Mouse (Mus musculus): Measurements from ENCODE around the gene Anxa4. TPM values are rescaled to one million over a fixed set of nuclear protein-coding genes. Genes with fewer than 3 reads are reported as not detected.

Gene Anxa4
- total RNA-seq, 2 experiments from 2014 or later: 76.0 to 82.7 TPM

DNA sequence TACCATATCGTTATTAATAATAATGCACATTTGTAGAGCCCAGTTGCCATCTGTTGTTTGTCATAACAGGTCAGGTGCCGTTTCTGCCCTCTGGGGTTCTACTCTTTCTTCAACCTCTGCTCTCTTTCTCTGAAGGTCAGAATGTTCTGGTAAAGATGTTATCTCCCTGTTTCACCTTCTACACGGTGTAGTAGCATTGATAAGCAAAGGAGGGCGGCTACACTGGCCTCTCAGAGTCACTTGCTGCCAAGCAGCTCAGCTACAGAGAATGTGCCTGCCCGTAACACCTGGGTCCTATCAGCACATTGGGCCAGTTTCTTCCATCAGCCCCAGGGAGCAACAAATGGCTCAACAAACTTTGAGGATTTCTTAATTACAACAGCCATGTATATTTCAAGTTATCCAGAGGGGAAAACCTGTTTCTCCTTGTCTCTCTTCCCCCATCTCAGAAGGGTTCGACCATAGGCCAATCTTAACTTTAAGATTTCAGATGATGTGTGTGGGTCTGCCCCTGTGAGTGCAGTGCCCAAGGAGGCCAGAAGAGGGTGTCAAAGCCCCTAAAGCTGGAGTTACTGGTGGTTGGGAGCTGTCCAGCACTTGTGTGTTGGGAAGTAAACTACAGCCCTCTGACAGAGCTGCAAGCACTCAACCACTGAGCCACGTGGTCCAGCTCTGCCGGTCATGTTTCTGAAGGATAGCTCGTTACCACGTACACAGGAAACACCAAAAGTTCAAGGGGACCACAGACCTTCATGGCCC lies 39.1 kb downstream of the Anxa4 start:
- no peak for DNase-seq (ENCODE audit: low spot score in 2 of 2)

- DNase-seq (ENCODE audit: low spot score in 2 of 2): no peak
These were observed 40.4 kb downstream of the Anxa4 start for GRCm38 (mm10) chr6:86752843-86753485.

DNA sequence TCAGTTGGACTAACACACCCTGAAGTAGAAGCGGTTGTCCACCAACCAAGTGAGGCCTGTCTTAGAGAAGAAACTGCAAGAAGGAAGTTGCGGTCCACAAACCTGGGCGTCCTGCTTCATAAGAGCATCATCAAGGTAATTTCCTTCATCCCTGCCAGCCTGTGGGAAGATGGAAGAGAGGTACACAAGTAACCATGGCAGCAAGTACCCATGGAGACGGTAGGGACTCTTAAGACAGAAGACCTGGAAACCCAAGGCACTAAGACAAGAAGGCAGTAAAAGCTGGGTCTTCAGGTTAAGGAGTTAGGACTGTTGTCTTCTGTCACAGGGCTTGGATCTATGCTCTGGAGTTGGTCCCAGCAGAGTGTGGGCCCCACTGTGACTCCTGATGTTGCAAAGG lies 42.4 kb downstream of the Anxa4 start:
- no peak for DNase-seq (ENCODE audit: low spot score in 2 of 2)

DNA sequence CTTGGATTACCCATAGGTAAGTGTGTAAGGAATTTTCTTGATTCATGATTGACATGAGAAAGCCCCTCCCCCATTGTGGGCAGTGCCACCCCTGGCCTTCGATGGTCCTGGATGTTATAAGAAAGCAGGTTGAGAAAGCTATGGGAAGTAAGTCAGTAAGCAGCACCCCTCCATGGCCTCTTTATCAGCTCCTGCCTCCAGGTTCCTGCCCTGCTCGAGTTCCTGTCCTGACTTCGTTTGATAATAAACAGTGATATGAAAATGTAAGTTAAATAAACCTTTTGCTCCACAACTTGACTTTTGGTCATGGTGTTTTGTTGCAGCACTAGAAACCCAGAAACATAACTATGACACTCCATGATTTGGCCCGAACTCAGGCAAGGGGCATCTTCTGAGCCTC lies 43.6 kb downstream of the Anxa4 start:
- DNase-seq (ENCODE audit: low spot score in 2 of 2): no peak

- peak; percentile 40 to 47 for DNase-seq (ENCODE audit: low spot score in 2 of 2)
These were observed 46.2 kb downstream of the Anxa4 start for GRCm38 (mm10) chr6:86747171-86747570.

GRCm38 (mm10) chr6:86740652-86741051 lies 52.7 kb downstream of the Anxa4 start:
- DNase-seq (ENCODE audit: low spot score in 2 of 2): no peak

DNA sequence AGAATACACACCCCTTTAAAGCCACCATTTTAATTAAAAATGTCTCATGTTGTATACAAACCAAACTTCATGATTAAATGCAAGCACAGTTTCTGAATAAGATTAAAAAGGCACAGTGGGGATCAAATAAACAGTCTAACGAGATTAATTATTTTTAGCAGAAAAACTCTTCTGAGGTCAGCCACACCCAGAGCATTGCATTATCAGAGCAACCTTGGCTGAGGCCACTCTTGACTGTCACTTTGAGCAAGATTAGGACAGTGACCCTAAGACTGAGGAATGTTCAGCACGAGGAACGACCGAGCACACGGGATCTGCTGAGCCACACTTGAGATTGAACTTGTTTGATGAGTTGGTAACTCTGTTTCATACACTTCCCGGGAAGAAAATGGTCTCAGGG lies 56.6 kb downstream of the Anxa4 start:
- DNase-seq (ENCODE audit: low spot score in 2 of 2): no peak

GRCm38 (mm10) chr6:86736313-86736712 lies 57.1 kb downstream of the Anxa4 start:
- no peak for DNase-seq (ENCODE audit: low spot score in 2 of 2)

DNA sequence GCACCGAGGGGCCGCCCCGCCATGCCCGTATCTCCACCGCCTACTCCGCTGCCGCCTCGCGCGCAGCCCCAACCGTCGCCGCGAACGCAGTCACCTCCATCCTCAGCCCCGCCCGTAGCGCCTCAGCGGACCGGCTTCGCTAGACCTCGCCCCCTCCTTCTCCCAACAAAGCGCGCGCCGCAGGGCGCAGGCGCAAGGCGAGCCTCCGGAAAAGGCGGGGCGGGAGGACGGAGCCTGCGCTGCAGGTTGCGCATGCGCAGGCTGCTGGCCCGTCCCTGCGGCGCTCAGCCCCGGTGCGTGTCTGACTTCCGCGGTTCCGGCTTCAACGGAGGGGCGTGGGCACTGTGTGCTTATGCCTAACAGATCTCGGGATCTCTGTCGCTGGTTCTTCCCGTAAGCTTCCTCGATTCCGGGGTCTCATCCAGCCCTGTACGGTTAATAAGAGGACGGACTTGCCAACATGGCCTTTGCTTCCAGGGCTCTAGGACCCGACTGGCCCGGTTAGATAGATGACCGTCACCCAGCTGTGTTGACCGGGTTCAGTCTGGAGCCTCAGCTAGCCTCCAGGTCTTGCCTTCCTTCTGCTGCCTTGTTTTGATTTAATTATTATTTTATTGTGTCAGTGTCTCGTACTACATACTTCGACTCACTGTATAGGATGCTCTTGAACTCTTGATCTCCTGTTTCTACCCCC lies 60.1 kb downstream of the Anxa4 start, which contains the start of gene Gmcl1:
Gmcl1 (minus strand) TSS at position 201 of the 694 bp plus-strand sequence.
- DNase-seq (ENCODE audit: low spot score in 2 of 2): peak; percentile 92 to 95

GRCm38 (mm10) chr6:86732276-86733173 lies 60.9 kb downstream of the Anxa4 start:
- DNase-seq (ENCODE audit: low spot score in 2 of 2): peak; percentile 42 to 43

DNA sequence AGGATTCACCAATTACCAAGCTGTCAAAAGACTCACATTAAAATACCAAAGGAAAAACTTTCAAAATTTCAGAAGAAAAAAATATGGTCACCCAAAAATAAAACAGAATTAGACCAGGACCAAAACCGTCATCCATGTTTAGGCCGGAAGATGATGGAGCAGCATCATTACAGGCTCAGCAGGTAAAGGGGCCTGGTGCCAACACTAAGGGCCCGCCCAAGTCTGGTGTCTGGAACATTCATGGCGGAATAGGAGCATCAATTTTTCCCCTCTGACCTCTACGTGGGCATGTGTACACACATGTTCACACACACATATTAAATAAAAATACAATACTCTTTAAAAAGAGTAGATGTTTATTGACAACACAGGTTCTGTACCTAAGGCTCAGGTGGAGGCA lies 64.7 kb downstream of the Anxa4 start:
- no peak for DNase-seq (ENCODE audit: low spot score in 2 of 2)

GRCm38 (mm10) chr6:86721977-86722376 lies 71.4 kb downstream of the Anxa4 start:
- no peak for DNase-seq (ENCODE audit: low spot score in 2 of 2)

DNA sequence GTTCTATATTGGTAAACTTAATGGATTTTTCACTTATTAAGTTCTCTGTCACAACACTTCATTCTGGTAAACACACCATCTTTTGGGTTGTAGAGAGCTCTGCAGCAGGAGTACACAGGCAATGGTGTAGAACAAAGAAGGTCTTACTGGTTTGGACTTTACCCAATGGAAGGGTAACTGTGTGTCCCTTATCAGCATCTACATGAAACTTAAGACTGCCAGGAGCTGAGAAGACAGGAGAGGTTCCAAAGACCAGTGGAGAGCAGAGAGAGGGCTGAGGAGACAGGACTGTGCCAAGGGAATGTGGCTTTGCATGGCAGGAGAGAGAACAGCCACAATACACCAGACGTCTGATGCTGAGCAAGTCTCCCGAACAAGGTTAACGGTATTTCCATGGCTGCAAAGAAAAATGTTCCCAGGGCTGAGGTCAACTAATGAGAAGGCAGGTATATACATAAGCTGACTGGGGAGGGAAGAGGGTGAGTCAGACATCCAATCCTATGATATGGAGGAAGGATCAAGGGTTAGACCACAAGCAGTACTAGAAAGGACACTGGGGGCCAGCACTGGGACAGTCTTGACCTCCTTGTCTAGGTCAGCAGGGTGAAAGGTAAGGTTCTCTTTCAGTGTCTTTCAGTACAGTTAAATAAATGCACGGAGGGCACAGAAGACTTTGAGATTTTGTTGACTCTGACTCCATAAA lies 85.2 kb downstream of the Anxa4 start:
- DNase-seq (ENCODE audit: low spot score in 2 of 2): no peak

DNA sequence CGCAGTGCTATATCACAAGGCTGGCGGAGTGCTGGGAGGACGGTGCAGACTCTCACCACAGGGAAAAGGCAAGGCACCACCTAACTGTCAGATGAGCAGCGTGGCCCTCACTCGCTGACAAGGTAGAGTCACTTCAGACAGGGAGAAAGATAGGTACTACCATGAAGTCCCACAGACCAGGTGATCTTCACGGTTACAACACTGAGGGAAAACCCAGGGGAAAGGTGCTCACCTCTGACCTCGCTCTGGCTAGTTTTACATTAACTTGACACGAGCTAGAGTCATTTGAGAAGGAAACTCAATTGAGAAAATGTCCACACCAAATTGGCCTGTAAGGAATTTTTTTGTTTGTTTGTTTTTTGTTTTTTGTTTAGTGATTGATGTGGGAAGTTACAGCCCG lies 90.8 kb downstream of the Anxa4 start:
- DNase-seq (ENCODE audit: low spot score in 2 of 2): no peak

DNA sequence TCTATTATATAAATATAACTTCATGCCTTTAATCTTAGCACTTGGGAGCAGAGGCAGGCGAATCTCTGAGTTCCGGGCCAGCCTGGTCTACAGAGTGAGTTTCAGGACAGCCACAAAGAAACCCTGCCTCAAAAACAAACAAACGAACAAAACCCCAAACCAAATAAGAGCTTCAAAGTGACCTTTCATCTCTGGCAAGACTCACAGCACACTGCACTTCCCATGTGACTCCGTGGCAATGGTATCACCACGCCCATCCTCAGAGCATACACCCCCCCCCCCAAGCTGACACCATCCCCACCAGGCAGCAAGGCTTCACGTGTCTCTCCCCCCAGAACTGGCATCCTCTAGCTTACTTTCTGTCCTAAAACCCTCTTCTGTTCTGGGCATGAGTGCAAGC lies 95.5 kb downstream of the Anxa4 start:
- no peak for DNase-seq (ENCODE audit: low spot score in 2 of 2)

DNA sequence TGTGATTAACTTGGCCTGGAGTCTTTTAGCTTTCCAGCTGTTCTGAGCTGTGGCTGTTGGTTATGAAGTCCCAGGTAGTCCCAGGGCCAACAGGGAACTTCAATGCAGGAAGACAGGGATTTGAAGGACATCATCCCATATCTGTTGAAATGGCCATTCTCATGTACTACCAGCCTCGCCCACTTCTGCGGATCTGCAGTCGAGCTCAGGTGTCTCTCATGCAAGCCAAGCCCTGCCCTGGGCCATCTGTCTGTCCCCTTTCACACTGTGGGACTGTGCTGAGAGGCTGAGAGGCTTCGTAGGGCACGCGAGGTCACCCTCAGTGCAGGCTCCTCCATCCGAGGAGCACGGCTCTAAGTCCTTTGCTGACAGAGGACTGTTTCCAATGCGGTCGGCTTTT lies 97.2 kb downstream of the Anxa4 start:
- no peak for DNase-seq (ENCODE audit: low spot score in 2 of 2)

DNA sequence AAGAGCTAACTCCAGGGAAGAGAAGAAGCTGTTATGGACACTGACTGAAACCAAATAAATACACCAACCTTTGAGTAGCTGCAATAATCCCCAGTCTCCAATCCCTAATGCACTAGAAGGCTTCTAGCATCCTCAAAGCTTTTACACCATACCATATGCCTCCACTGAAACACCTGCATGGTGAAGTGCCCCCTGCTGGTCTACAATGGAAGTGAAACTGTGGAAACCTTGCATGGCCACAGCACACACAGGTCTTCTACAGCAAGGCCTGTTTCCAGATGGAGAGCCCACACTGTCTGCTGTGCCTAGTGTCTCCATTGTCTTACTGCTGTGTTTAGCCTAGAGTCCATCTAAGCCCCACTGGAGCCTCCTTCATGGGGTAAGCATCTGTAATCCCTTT lies 98.9 kb downstream of the Anxa4 start:
- peak; percentile 52 to 57 for DNase-seq (ENCODE audit: low spot score in 2 of 2)

GRCm38 (mm10) chr6:86689671-86690070 lies 103.7 kb downstream of the Anxa4 start:
- no peak for DNase-seq (ENCODE audit: low spot score in 2 of 2)

GRCm38 (mm10) chr6:86686971-86687370 lies 106.4 kb downstream of the Anxa4 start:
- no peak for DNase-seq (ENCODE audit: low spot score in 2 of 2)

Measured in adrenal gland, adult 18-20 months (tissue).